Mouse (Mus musculus) olfactory bulb, adult 2 months (tissue): Measurements from ENCODE around the gene Tbc1d5.

ENCODE experiments used
- CTCF ChIP-seq: fragments of 200-500 bp; IDR thresholded peaks from 2 replicates; pipeline ENCODE4 v1.5.1; 2012; ENCODE audit warnings: low read depth, mild to moderate bottlenecking, low read length, moderate library complexity; ENCODE audit not compliant: insufficient read depth
- POLR2A ChIP-seq: fragments of 200-500 bp; IDR thresholded peaks from 2 replicates; pipeline ENCODE4 v1.6.1; 2012; ENCODE audit warnings: mild to moderate bottlenecking, low read depth, low read length, moderate library complexity; ENCODE audit not compliant: insufficient read depth

DNA sequence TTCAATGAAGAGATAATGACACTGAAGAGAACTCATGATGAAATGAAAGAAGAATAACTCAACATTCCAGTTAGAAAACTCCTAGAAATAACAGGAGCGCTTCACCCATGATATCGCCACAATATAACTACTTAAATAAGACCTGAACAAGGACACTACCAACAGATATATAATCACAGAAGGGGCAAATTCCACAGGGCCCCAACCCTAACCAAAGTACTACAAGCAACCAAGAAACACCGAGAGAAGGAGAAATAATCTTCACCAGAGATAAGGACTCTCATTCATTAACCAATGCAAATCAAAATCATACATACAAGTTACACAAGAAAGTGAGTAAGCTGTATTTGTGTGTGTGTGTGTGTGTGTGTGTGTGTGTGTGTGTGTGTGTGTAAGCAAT lies 7.6 kb downstream of the Tbc1d5 start:
- TF ChIP-seq POLR2A (no peak), CTCF (no peak)
